Mouse (Mus musculus) megakaryocyte, embryonic 14.5 days (primary cell): ENCODE results near the gene Plch2.

ENCODE experiments used
- FLI1 ChIP-seq: IDR thresholded peaks from 2 replicates; pipeline ENCODE4 v1.6.1; 2012; ENCODE audit warnings: low read length, inconsistent platforms, mixed read lengths
- GATA1 ChIP-seq: IDR thresholded peaks from 3 replicates; pipeline ENCODE4 v1.6.1; 2012; ENCODE audit warnings: mixed read lengths, low read length, inconsistent platforms, borderline replicate concordance

- TF ChIP-seq GATA1 (no peak), FLI1 (no peak)
Observed at GRCm38 (mm10) chr4:154933306-154933907, 123.2 kb downstream of the Plch2 start.
